ENCODE assay signal across 22 mouse cellular contexts in genomic region chr6:98038513-98038912, GRCm38 (mm10).
DNase-seq lines count a peak whose midpoint lies in the region; ATAC-seq lines count a peak whose summit lies in the region.
"Had no signal": no experiment of that assay in that cellular context is flagged by ENCODE, and none has a peak within 500 bp of the region (broad histone marks: within the 10 kb centered on the region; RNA-seq: fewer than 3 reads in every experiment).

No protein-coding gene starts in this region.

- peak; percentile 37 for DNase-seq in embryo, embryonic 10.5 days (ENCODE audit: low spot score)
- no peak for DNase-seq in embryo, embryonic 9.5 days (ENCODE audit: extremely low spot score)
- peak; percentile 33 for DNase-seq in hindbrain, embryonic 11.5 days (ENCODE audit: low spot score)
- DNase-seq in hindbrain, embryonic 14.5 days (ENCODE audit: low spot score) = no peak
- DNase-seq in retina, embryonic 14.5 days (ENCODE audit: low spot score) = peak; percentile 8
- no peak for DNase-seq in cerebellum, adult 9-10 months
- DNase-seq: adrenal gland, postnatal 10 days; B cell, adult 2 months; cerebellum, adult 11-12 months; cerebellum, adult 9-11 months; forebrain, postnatal 0 days; gastrocnemius, postnatal 14 days; heart, adult 2 months; heart, postnatal 14 days had no signal

- H3K27me3 ChIP-seq in hindbrain, embryonic 11.5 days (ENCODE audit: control insufficient read depth, insufficient read depth, low read length) = peaks cover 44% of the 10 kb centered on the region
- peaks cover 72% of the 10 kb centered on the region for H3K27me3 ChIP-seq in hindbrain, embryonic 14.5 days (ENCODE audit: control insufficient read depth, insufficient read depth, low read length)
- peaks cover 48% of the 10 kb centered on the region for H3K27me3 ChIP-seq in midbrain, embryonic 12.5 days
- peaks cover 45% of the 10 kb centered on the region for H3K27me3 ChIP-seq in midbrain, embryonic 15.5 days (replicated peaks)
- H3K27me3 ChIP-seq: heart, embryonic 15.5 days had no signal

- H3K27ac ChIP-seq in hindbrain, embryonic 11.5 days (ENCODE audit: low read depth, low read length) = no peak overlapping the region
- no peak overlapping the region for H3K27ac ChIP-seq in hindbrain, embryonic 14.5 days
- no peak overlapping the region for H3K27ac ChIP-seq in midbrain, embryonic 12.5 days (replicated peaks)
- H3K27ac ChIP-seq in midbrain, embryonic 15.5 days = no peak overlapping the region
- H3K27ac ChIP-seq: embryonic facial prominence, embryonic 10.5 days; heart, adult 2 months; heart, embryonic 15.5 days had no signal

- H3K9ac ChIP-seq in hindbrain, embryonic 11.5 days (ENCODE audit: low read depth, low read length) = no peak overlapping the region
- H3K9ac ChIP-seq in hindbrain, embryonic 14.5 days = no peak overlapping the region
- no peak overlapping the region for H3K9ac ChIP-seq in midbrain, embryonic 12.5 days (replicated peaks)
- H3K9ac ChIP-seq in midbrain, embryonic 15.5 days = no peak overlapping the region
- H3K9ac ChIP-seq: forebrain, postnatal 0 days; heart, embryonic 15.5 days had no signal

- WGBS in hindbrain, embryonic 11.5 days = 48% methylated on average over 3 of the region's 3 CpGs
- WGBS in hindbrain, embryonic 14.5 days = 25% methylated on average over 3 of the region's 3 CpGs
- 50% methylated on average over 3 of the region's 3 CpGs for WGBS in midbrain, embryonic 12.5 days
- 38% methylated on average over 3 of the region's 3 CpGs for WGBS in midbrain, embryonic 15.5 days

- no peak overlapping the region for H3K4me3 ChIP-seq in hindbrain, embryonic 11.5 days (ENCODE audit: low read depth, low read length)
- no peak overlapping the region for H3K4me3 ChIP-seq in hindbrain, embryonic 14.5 days (replicated peaks; ENCODE audit: low read length)
- no peak overlapping the region for H3K4me3 ChIP-seq in midbrain, embryonic 12.5 days
- H3K4me3 ChIP-seq in midbrain, embryonic 15.5 days = no peak overlapping the region
- H3K4me3 ChIP-seq: embryonic facial prominence, embryonic 10.5 days; heart, adult 2 months; heart, embryonic 15.5 days had no signal

- no peak for ATAC-seq in hindbrain, embryonic 11.5 days (ENCODE audit: low FRiP score)
- ATAC-seq in hindbrain, embryonic 14.5 days (ENCODE audit: low FRiP score) = no peak
- peak; percentile 66; the same call in 1 of the 2 replicates for ATAC-seq in midbrain, embryonic 12.5 days (ENCODE audit: low FRiP score, low read depth)
- no peak for ATAC-seq in midbrain, embryonic 15.5 days (replicated peaks)
- ATAC-seq: CD4-positive, CD25-positive, alpha-beta regulatory T cell, adult 4 months; forebrain, postnatal 0 days; intestine, embryonic 16.5 days had no signal

- H3K4me1 ChIP-seq in hindbrain, embryonic 11.5 days (replicated peaks; ENCODE audit: control insufficient read depth, insufficient read depth, low read length) = no peaks in the 10 kb centered on the region
- no peaks in the 10 kb centered on the region for H3K4me1 ChIP-seq in hindbrain, embryonic 14.5 days (replicated peaks; ENCODE audit: control insufficient read depth, insufficient read depth, low read length)
- no peaks in the 10 kb centered on the region for H3K4me1 ChIP-seq in midbrain, embryonic 12.5 days
- H3K4me1 ChIP-seq in midbrain, embryonic 15.5 days = no peaks in the 10 kb centered on the region
- H3K4me1 ChIP-seq: embryonic facial prominence, embryonic 10.5 days; heart, embryonic 15.5 days had no signal

- no peak overlapping the region for H3K4me2 ChIP-seq in hindbrain, embryonic 11.5 days (replicated peaks; ENCODE audit: low read depth, low read length)
- no peak overlapping the region for H3K4me2 ChIP-seq in hindbrain, embryonic 14.5 days (replicated peaks)
- H3K4me2 ChIP-seq in midbrain, embryonic 12.5 days (replicated peaks) = no peak overlapping the region
- H3K4me2 ChIP-seq in midbrain, embryonic 15.5 days = no peak overlapping the region
- H3K4me2 ChIP-seq: heart, embryonic 11.5 days; heart, embryonic 15.5 days had no signal

- no peaks in the 10 kb centered on the region for H3K36me3 ChIP-seq in hindbrain, embryonic 11.5 days (ENCODE audit: control insufficient read depth, insufficient read depth, low read length)
- H3K36me3 ChIP-seq in hindbrain, embryonic 14.5 days (replicated peaks; ENCODE audit: control insufficient read depth, insufficient read depth) = no peaks in the 10 kb centered on the region
- H3K36me3 ChIP-seq in midbrain, embryonic 12.5 days = no peaks in the 10 kb centered on the region
- H3K36me3 ChIP-seq in midbrain, embryonic 15.5 days (replicated peaks) = no peaks in the 10 kb centered on the region
- H3K36me3 ChIP-seq: embryonic facial prominence, embryonic 10.5 days; G1E; heart, embryonic 15.5 days had no signal

- no peaks in the 10 kb centered on the region for H3K9me3 ChIP-seq in hindbrain, embryonic 11.5 days (ENCODE audit: control insufficient read depth, low read length)
- H3K9me3 ChIP-seq in hindbrain, embryonic 14.5 days (ENCODE audit: control insufficient read depth, low read length) = no peaks in the 10 kb centered on the region
- H3K9me3 ChIP-seq in midbrain, embryonic 12.5 days = no peaks in the 10 kb centered on the region
- no peaks in the 10 kb centered on the region for H3K9me3 ChIP-seq in midbrain, embryonic 15.5 days
- H3K9me3 ChIP-seq: embryonic facial prominence, embryonic 10.5 days; heart, embryonic 15.5 days had no signal

Comparison
In these comparisons a context has a peak if more than half of its experiments do, and no peak if none do; other contexts are left out.
1. DNase-seq: peak in embryo, embryonic 10.5 days (single experiment), hindbrain, embryonic 11.5 days (single experiment) and retina, embryonic 14.5 days (single experiment); none in embryo, embryonic 9.5 days (single experiment), hindbrain, embryonic 14.5 days (single experiment) and cerebellum, adult 9-10 months (single experiment).